Mouse (Mus musculus): Measurements from ENCODE around the gene Gm10964. TPM values are rescaled to one million over a fixed set of nuclear protein-coding genes. Genes with fewer than 3 reads are reported as not detected.

The Gm10964 gene
- total RNA-seq, 2 experiments from 2014 or later: not detected

DNA sequence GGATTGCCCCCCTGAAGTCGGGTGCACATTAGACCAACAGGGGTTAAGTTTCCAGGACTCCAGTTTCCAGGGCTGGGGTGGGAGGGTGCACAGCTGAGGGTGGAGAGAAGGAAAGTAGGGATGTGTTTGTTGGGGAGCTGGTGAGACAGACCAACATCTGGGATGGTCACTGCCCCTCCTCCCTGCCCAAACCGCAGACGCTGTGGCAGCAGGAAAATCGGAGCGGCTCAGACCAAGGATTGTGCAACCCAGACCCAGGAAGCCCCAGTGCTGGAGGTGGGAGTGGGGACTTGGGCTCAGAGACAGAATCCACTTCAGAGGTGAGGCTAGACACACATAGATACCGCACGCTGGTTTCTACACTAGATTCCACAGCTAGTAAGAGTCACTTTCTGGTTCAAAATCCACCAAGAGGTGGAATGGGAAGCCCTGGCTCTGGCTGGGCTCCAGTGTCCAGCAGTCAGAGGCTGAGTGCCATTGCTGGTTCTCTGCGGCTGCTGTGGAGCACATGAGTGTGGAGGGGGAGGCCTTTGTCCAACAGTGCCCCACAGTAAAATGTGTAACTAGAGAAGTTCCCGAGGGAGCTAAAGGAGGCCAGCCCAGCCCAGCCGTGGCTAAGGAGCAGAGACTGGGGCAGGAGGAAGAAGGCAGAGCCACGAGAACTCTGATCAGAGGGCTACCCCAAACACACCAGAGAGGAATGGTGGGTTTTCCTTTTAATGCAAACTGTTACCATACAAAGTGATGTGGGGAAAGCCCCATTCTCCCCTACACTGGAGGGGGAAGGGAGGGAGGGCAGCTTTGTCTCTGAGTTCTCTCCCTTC lies 4.3 kb upstream of the Gm10964 start:
- no peak for DNase-seq

DNA sequence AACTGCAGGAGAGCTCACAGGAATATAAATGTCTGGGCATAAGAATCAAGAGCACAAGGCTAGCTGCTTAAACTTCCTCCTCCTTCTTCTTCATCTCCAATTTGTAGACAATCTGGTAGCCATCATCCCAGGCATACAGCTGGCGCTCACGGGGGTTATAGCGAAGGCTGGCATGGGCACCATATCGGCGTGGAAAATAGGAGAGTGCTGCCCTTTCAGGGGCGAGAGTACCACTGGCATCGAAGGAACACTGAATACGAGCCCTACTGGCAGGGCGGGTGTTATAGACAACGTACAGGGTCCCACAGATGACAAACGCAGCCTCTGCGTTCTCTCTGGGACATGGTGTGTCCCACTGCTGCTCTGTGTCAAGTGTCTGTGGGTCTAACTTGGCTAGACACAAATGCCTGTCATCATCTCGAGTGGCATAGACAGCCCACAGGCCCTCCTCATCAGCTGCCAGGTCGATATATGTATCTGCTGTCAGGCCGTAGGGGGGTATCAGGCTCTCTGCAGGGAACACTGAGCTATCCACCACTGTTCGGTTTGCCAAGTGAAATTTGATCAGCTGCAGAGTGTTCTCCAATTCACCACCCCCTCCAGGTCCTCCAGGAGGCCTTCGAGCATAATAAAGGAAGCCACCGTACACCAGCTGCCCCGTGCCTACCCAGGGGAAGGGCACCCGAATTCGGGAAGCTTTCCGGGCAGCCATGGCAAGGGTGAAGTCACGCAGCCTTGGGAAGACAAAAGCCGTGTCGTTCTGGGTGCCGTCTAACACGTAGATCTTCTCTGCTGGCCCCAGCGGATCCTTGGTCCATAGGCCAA lies 3.2 kb upstream of the Gm10964 start:
- no peak for DNase-seq

- DNase-seq: no peak
Measured at GRCm38 (mm10) chr3:103737061-103737754, 2.0 kb upstream of the Gm10964 start.

- DNase-seq: peak; percentile 81 to 87
Measured at GRCm38 (mm10) chr3:103737778-103738571, 1.2 kb upstream of the Gm10964 start, which contains the start of gene Olfml3. Gene Olfml3, minus strand, starts transcription at chr3:103738001.

GRCm38 (mm10) chr3:103740342-103740741 lies 1.2 kb downstream of the Gm10964 start:
- no peak for DNase-seq

DNA sequence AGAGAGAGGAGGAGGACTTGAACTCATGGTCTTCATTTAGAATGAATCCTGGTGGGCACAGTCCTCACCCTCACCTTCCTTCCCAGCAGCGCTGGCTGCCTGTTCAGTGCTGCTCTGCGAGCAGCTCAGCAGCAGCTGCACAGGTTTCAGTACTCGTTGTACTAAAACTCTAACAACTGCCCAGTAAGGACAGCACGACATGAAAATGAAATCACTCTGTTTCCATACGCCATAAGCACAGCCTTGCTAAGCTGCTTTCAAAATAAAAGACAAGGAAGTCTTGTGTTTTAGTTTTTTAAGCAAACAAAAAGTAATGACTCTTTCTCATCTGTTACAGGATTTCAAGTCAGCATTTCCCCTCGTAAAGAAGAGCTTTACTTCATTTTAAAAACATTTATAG lies 4.0 kb downstream of the Gm10964 start:
- DNase-seq: no peak

GRCm38 (mm10) chr3:103745001-103745770 lies 6.0 kb downstream of the Gm10964 start:
- DNase-seq: no peak

DNA sequence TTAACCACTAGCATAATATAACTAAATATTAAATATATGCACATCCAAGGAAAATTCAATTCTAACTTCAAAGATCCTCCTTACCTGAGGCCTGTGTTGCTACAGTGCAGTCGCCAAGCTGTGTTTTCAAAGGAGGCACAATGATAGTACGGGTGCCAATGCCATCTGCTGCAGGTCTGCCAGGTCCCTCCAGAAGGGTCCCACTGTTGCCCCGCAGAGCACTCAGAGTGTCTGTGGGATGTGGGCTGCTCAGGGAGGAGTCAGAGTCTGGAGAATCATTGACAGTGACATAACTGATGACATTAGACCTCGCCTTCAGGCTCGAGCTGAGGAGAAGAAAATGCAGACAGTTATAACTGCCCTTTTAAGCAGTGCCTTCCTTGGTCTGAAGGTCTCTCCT lies 7.5 kb downstream of the Gm10964 start:
- no peak for DNase-seq

DNA sequence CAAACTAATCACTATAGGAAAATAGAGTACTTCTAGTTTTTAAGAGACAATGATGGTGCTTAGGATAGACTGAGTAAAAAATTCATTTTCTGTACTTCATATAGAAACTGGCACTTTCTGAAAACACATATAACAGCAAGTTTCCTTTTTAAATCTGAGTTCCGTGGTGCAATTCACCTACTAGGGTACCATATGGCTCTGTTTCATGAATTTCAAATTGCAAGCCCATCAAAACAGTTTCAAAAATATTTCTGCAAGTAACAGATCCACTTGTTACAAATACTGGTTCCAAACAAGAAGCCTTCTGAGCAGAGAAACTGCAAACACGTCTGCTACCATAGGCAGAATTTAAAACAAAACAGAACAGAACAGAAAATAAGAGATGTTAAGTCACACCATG lies 12.4 kb downstream of the Gm10964 start:
- DNase-seq: no peak

DNA sequence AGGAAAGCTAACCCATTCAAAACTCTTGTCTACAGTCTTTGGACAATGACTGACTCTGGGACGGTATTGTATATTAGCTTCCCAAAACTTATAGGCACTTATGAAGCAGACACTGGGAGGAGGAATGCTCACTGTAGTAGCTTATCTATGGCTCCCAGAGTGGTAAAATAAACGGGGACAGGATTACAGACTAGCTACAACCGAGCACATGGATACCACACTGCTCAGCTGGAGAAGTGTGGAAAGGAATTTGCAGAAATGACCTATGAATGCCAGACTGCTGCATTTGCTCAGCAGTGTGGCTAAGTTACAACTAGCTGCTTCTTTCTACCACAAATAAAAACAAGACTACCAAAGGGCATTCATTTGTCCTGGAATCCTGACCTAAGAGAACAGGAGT lies 16.2 kb downstream of the Gm10964 start:
- no peak for DNase-seq

DNA sequence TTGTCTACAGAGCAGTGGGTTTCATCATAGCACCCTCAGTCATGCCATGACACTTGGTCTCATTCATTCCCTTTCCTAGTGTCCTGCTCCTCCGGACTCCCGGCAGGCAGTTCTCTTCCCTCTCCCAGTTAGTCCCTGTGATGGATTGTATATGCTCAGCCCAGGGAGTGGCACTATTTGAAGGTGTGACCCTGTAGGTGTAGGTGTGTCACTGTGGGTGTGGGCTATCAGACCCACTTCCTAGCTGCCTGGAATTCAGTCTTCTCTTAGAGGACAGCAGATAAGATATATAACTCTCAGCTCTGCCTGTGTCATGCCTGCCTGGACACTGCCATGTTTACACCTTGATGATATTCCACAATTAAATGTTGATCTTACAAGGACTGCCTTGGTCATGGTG lies 17.8 kb downstream of the Gm10964 start:
- no peak for DNase-seq

DNA sequence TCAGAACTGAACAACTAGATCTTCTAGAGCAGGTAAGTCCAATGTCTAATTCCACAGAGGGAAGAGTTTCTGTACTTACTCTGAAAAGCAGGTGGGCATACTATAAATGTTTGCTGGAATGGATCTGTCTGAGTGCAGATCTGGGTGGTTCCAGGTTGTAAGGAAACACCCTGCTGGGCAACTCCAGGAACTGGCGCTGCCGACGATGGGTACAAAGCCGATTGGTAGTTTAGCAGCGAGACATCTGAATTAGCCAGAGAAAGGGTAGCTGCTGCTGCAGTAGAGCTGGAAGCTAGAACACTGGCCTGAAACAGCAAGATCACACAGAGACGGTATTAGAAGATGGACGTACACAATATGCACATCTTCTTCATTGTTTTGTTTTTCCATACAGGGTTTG lies 19.3 kb downstream of the Gm10964 start:
- no peak for DNase-seq

- no peak for DNase-seq
Measured at GRCm38 (mm10) chr3:103759261-103759970, 20.2 kb downstream of the Gm10964 start.

GRCm38 (mm10) chr3:103766789-103767188 lies 27.6 kb downstream of the Gm10964 start:
- DNase-seq: no peak

DNA sequence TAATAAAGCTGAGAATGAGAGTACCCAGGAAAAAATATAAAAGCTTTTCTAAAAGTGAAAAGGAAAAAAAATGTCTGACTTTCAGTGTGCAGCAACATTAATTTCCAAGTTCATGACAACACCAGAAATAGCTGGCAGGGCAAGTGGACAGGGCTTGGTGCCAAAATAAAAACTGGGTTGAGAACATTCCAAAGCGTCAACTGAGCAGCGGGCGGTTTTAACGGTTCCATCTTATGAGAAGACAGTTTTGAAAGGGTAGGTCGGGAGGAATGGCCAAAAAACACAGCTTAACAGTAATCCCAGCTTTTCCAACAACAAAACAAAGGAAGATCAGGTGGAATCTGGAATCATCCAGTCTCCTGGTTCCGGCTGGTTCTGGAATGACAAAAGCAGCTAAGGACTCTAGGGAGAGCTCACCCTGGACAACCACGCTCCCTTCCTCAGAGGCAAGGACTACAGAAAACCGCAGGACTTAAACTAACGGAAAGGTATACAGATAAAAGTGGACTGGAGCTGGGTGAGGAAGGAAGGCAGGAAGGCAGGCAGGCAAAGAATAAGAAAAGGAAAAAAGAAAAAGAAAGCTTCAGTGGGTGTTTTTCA lies 32.5 kb downstream of the Gm10964 start:
- DNase-seq: peak in 1 of 2 experiments; percentile 38

GRCm38 (mm10) chr3:103772846-103773245 lies 33.7 kb downstream of the Gm10964 start:
- DNase-seq: no peak

- no peak for DNase-seq
Measured at GRCm38 (mm10) chr3:103773508-103773907, 34.3 kb downstream of the Gm10964 start.

DNA sequence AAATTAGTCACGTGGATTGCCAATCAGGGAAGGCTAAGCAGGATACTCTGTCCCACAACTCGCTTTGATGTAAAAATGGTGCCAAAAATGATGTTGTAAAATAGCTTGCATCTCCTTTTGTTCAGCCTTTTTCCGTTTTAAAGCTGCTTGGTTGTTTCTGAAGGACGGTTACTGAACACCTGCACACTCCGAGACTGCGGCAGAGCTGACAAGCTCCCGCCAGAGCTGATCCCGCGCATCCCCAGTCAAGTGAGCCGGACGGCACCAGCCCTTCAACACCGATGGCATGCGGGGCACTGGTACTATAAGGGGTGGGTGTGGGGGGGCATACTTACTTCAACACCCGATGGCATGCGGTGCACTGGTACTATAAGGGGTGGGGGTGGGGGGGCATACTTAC lies 34.8 kb downstream of the Gm10964 start:
- no peak for DNase-seq

DNA sequence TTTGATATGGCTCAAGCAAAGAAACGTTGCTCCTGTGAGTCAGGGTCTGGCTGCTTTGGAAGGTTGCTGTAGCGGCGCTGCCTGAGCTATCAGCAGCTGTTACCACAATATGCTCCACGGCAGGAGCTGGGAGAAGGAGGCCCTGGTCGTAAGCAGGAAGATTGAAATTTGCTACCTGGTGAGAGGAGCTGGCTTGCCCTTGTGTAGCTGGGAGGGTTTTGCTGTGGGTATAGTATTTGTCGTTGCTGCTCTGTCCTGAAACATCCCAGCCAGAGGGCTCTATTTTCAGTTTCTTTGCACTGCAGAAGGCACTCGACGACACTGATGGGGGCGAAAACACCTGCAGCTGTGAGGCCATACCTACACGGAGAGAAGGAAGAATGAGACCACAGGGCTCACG lies 38.8 kb downstream of the Gm10964 start:
- DNase-seq: peak; percentile 22 to 40

DNA sequence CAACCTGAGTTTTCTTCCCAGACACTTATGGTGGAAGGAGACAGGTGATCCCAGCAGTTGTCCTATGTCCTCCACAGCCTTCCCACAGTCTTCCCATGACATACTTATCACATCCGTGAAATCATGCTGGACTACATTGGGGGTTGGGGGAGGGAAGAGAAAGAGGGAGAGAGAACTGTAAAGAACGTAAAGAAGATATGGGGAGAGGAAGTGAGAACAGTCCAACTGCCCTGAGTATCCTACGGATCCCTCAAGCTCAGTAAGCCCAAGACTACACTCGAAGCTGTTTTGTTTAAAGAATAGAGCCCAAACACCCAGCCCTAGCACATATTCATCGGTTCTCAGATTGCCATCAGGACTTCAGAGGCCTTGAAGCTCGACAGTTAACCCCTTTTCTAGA lies 39.5 kb downstream of the Gm10964 start:
- no peak for DNase-seq

Data from layer of hippocampus, postnatal 36 days (tissue).